Mouse (Mus musculus): ENCODE data around the gene Eno3. TPM values are rescaled to one million over a fixed set of nuclear protein-coding genes. Genes with fewer than 3 reads are reported as not detected.

The Eno3 gene
- total and polyA plus RNA-seq, 3 experiments, result 11.2 to 26.4 (median 23.0) TPM

DNA sequence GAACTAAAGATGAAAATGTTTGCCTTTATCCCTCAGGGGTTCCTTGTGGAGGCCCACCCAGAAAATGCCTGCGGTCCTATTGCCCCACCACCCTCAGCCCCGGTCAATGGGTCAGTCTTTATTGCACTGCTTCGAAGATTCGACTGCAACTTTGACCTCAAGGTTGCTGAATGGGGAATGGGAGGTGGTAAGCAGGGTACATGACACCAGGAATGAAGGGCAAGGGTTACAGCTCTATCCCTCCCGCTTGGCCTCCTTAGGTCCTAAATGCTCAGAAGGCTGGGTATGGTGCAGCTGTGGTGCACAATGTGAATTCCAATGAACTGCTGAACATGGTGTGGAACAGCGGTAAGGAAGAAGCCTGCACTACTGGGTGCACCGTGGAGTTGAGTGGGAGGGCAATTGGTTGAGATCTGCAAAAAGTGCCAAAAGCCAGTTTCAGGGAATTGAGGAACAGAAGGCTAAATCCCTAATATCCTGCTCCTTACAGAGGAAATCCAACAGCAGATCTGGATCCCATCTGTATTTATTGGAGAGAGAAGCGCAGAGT lies 7.7 kb upstream of the Eno3 start:
- in situ Hi-C loops (cut with MboI; ENCODE audit: low pct_ligation_motif_present, low pct_unique_long_range_greater_than_20kb, low sequenced_read_pairs) (no loop called here), dilution Hi-C loops (cut with MboI; ENCODE audit: extremely low pct_ligation_motif_present, extremely low pct_unique_long_range_greater_than_20kb, low sequenced_read_pairs) (no loop called here)
- Histone ChIP-seq H3K27me3 (replicated peaks) (no peaks in the 10 kb centered on the region), H3K27ac (ENCODE audit: insufficient read depth, low read depth) (peak overlapping the region; percentile 3; the same call in 1 of the 2 replicates), H3K9me3 (replicated peaks; ENCODE audit: low read length) (no peaks in the 10 kb centered on the region), H3K4me1 (ENCODE audit: control insufficient read depth in 1 of 2, insufficient read depth in 2 of 2) (peaks cover 25 to 56% of the 10 kb centered on the region in 2 experiments), H3K4me2 (ENCODE audit: insufficient read depth, low read depth, poor library complexity, severe bottlenecking) (peak overlapping the region; percentile 95), H3K9ac (ENCODE audit: insufficient read depth, low read depth) (no peak overlapping the region; the same call in 1 of the 2 replicates), H3K36me3 (replicated peaks in 1 of 2; ENCODE audit: control insufficient read depth in 1 of 2, insufficient read depth in 1 of 2, low read length in 1 of 2) (peaks cover 48 to 66% of the 10 kb centered on the region in 2 experiments), H3K79me2 (replicated peaks; ENCODE audit: control insufficient read depth, extremely low read depth, insufficient read depth, poor library complexity, severe bottlenecking) (peaks cover 75% of the 10 kb centered on the region), H3K4me3 (replicated peaks in 1 of 3; ENCODE audit: low read depth in 2 of 3, low read length in 2 of 3, poor library complexity in 1 of 3) (no peak overlapping the region)
- peak; percentile 17 for TF ChIP-seq POLR2AphosphoS2 (IDR thresholded peaks at IDR 0.05; ENCODE audit: low read depth, low read length)
- TF ChIP-seq TBP (conservative IDR thresholded peaks at IDR 0.05; ENCODE audit: low read depth, low read length), result no peak
- TF ChIP-seq ZNF384 (IDR thresholded peaks at IDR 0.05; ENCODE audit: low read depth, low read length), result no peak
- TF ChIP-seq CHD1 (IDR thresholded peaks at IDR 0.05; ENCODE audit: low read depth, low read length), result no peak
- TF ChIP-seq POLR2A (IDR thresholded peaks at IDR 0.05; ENCODE audit: low read depth, low read length), result peak; percentile 47; the same call in 1 of the 2 replicates
- TF ChIP-seq MXI1 (IDR thresholded peaks at IDR 0.05; ENCODE audit: low read depth, low read length), result no peak
- peak; percentile 15 for DNase-seq (ENCODE audit: extremely low read depth)

DNA sequence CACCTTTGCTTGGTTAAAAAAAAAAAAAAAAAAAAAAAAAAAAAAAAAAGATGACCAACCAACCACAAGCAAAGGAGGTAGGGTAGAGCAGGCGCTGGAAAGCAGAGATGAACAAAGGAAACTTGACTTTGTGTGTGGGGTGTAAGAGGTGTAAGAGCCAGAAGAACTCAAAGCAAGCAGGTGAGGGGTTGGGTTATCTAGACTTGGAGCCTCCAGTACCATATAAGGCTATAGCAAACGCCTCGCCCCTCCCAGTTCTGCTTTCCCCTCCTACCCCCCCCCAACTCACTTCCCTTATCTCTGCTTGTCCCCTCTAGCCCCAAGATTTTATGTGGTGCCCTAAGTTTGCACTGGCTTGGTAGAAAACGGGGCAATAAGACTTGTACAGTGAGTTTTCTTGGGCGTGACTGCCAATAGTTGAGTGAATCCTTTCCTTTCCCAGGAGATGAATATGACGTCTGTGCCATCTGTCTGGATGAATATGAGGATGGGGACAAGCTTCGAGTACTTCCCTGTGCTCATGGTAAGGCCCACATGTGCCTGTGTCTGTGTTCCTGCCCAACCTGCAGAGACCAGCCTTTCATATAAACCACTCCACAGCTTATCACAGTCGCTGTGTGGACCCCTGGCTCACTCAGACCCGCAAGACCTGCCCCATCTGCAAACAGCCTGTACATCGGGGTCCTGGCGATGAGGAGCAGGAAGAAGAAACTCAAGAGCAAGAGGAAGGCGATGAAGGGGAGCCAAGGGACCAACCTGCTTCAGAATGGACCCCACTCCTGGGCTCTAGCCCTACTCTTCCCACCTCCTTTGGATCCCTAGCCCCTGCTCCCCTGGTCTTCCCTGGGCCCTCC lies 6.5 kb upstream of the Eno3 start:
- dilution Hi-C loops (cut with MboI; ENCODE audit: extremely low pct_ligation_motif_present, extremely low pct_unique_long_range_greater_than_20kb, low sequenced_read_pairs), result no loop called here
- Histone ChIP-seq H3K4me1 (ENCODE audit: control insufficient read depth in 1 of 2, insufficient read depth in 2 of 2) (peaks cover 22 to 49% of the 10 kb centered on the region in 2 experiments), H3K27me3 (replicated peaks) (no peaks in the 10 kb centered on the region), H3K79me2 (replicated peaks; ENCODE audit: control insufficient read depth, extremely low read depth, insufficient read depth, poor library complexity, severe bottlenecking) (peaks cover 76% of the 10 kb centered on the region), H3K4me2 (ENCODE audit: insufficient read depth, low read depth, poor library complexity, severe bottlenecking) (peak overlapping the region; percentile 50), H3K4me3 (replicated peaks in 1 of 3; ENCODE audit: low read depth in 2 of 3, low read length in 2 of 3, poor library complexity in 1 of 3) (peak overlapping the region in 1 of 3 experiments; percentile 7), H3K9me3 (replicated peaks; ENCODE audit: low read length) (no peaks in the 10 kb centered on the region), H3K27ac (ENCODE audit: insufficient read depth, low read depth) (peak overlapping the region; percentile 55), H3K9ac (ENCODE audit: insufficient read depth, low read depth) (peak overlapping the region; percentile 9; the same call in 1 of the 2 replicates), H3K36me3 (replicated peaks in 1 of 2; ENCODE audit: control insufficient read depth in 1 of 2, insufficient read depth in 1 of 2, low read length in 1 of 2) (peaks cover 38 to 53% of the 10 kb centered on the region in 2 experiments)
- peak; percentile 82 for DNase-seq (ENCODE audit: extremely low read depth)
- in situ Hi-C loops (cut with MboI; ENCODE audit: low pct_ligation_motif_present, low pct_unique_long_range_greater_than_20kb, low sequenced_read_pairs), result no loop called here
- no peak for TF ChIP-seq JUND (conservative IDR thresholded peaks at IDR 0.05; ENCODE audit: low read depth, low read length)
- TF ChIP-seq POLR2A (IDR thresholded peaks at IDR 0.05; ENCODE audit: low read depth, low read length), result peak; percentile 61
- peak; percentile 94 for TF ChIP-seq ZNF384 (IDR thresholded peaks at IDR 0.05; ENCODE audit: low read depth, low read length)
- TF ChIP-seq RAD21 (IDR thresholded peaks at IDR 0.05; ENCODE audit: low read depth, low read length), result no peak
- TF ChIP-seq JUN (IDR thresholded peaks at IDR 0.05; ENCODE audit: insufficient read depth, low read depth, low read length), result no peak
- no peak for TF ChIP-seq USF1 (IDR thresholded peaks at IDR 0.05; ENCODE audit: low read depth, low read length)
- TF ChIP-seq TCF12 (IDR thresholded peaks at IDR 0.05; ENCODE audit: low read depth, low read length), result 0 out of 2 replicates have a peak, but pooled peaks have one; percentile 20
- 0 out of 2 replicates have a peak, but pooled peaks have one; percentile 22 for TF ChIP-seq MYC (IDR thresholded peaks at IDR 0.05; ENCODE audit: low read depth, low read length)
- TF ChIP-seq MXI1 (IDR thresholded peaks at IDR 0.05; ENCODE audit: low read depth, low read length), result 0 out of 2 replicates have a peak, but pooled peaks have one; percentile 4
- no peak for TF ChIP-seq BHLHE40 (IDR thresholded peaks at IDR 0.05; ENCODE audit: low read depth, low read length)
- TF ChIP-seq SMC3 (IDR thresholded peaks at IDR 0.05; ENCODE audit: low read depth, low read length), result no peak
- 0 out of 2 replicates have a peak, but pooled peaks have one; percentile 13 for TF ChIP-seq RCOR1 (conservative IDR thresholded peaks at IDR 0.05; ENCODE audit: low read depth, low read length)
- no peak for TF ChIP-seq NELFE (IDR thresholded peaks at IDR 0.05; ENCODE audit: low read depth, low read length)
- peak; percentile 12 for TF ChIP-seq CHD2 (IDR thresholded peaks at IDR 0.05; ENCODE audit: low read length)
- TF ChIP-seq IRF4 (IDR thresholded peaks at IDR 0.05; ENCODE audit: low read depth, low read length), result peak; percentile 70
- TF ChIP-seq EP300 (IDR thresholded peaks at IDR 0.05; ENCODE audit: low read length), result 0 out of 2 replicates have a peak, but pooled peaks have one; percentile 24
- peak; percentile 71 for TF ChIP-seq POLR2AphosphoS2 (IDR thresholded peaks at IDR 0.05; ENCODE audit: low read depth, low read length)
- TF ChIP-seq ZMIZ1 (IDR thresholded peaks at IDR 0.05; ENCODE audit: low read depth, low read length), result no peak
- no peak for TF ChIP-seq UBTF (IDR thresholded peaks at IDR 0.05; ENCODE audit: low read depth, low read length)
- no peak for TF ChIP-seq GABPA (IDR thresholded peaks at IDR 0.05; ENCODE audit: insufficient replicate concordance, low read depth, low read length)
- TF ChIP-seq CTCF (conservative IDR thresholded peaks at IDR 0.05 in 1 of 2, IDR thresholded peaks at IDR 0.05 in 1 of 2; ENCODE audit: low read depth in 2 of 2, low read length in 2 of 2), result no peak
- TF ChIP-seq MAZ (IDR thresholded peaks at IDR 0.05; ENCODE audit: low read depth, low read length), result peak; percentile 88
- TF ChIP-seq PAX5 (IDR thresholded peaks at IDR 0.05; ENCODE audit: low read length), result no peak
- TF ChIP-seq SIN3A (IDR thresholded peaks at IDR 0.05; ENCODE audit: low read length), result peak; percentile 35; the same call in 1 of the 2 replicates

All from CH12.LX (cell line).